Mouse (Mus musculus) yolk sac, embryonic 10.5 days (tissue): Measurements from ENCODE around the gene Fpr1.
"Not testable (repeated sequence)": the region's sequence is repeated elsewhere in the genome, so short reads cannot be mapped to it uniquely, and the experiment has no call there.

Experiments used
- DNase-seq: peaks from one replicate; pipeline ENCODE4 v3.0.0-alpha.2; 2017; ENCODE audit warnings: low spot score

The Fpr1 gene

GRCm38 (mm10) chr17:17849906-17850712 is 33.6 kb downstream of the Fpr1 start:
- no peak for DNase-seq

GRCm38 (mm10) chr17:17848988-17849387 is 34.8 kb downstream of the Fpr1 start:
- DNase-seq = no peak

- no peak for DNase-seq
Measured at GRCm38 (mm10) chr17:17845187-17846027, 38.3 kb downstream of the Fpr1 start.

GRCm38 (mm10) chr17:17844606-17845005 is 39.1 kb downstream of the Fpr1 start:
- not testable (repeated sequence) for DNase-seq

GRCm38 (mm10) chr17:17843534-17844261 is 40.0 kb downstream of the Fpr1 start:
- no peak for DNase-seq

GRCm38 (mm10) chr17:17840796-17841195 is 42.9 kb downstream of the Fpr1 start:
- DNase-seq = no peak

GRCm38 (mm10) chr17:17839276-17839675 is 44.5 kb downstream of the Fpr1 start:
- DNase-seq = no peak

- peak; percentile 94 for DNase-seq
Measured at GRCm38 (mm10) chr17:17837919-17838701, 45.6 kb downstream of the Fpr1 start.

- DNase-seq = no peak
Measured at GRCm38 (mm10) chr17:17837426-17837825, 46.3 kb downstream of the Fpr1 start.

- no peak for DNase-seq
Measured at GRCm38 (mm10) chr17:17836101-17836500, 47.6 kb downstream of the Fpr1 start.

- no peak for DNase-seq
Measured at GRCm38 (mm10) chr17:17834896-17835295, 48.8 kb downstream of the Fpr1 start.

- DNase-seq = no peak
Measured at GRCm38 (mm10) chr17:17830731-17831130, 53.0 kb downstream of the Fpr1 start.

- DNase-seq = no peak
Measured at GRCm38 (mm10) chr17:17829816-17830535, 53.8 kb downstream of the Fpr1 start.

- no peak for DNase-seq
Measured at GRCm38 (mm10) chr17:17829052-17829785, 54.5 kb downstream of the Fpr1 start.

GRCm38 (mm10) chr17:17828191-17828981 is 55.4 kb downstream of the Fpr1 start:
- DNase-seq = peak; percentile 84

- DNase-seq = peak; percentile 92
Measured at GRCm38 (mm10) chr17:17827658-17828190, 56.0 kb downstream of the Fpr1 start.

GRCm38 (mm10) chr17:17826751-17827657 is 56.7 kb downstream of the Fpr1 start, which contains the start of gene Spaca6:
Gene Spaca6, plus strand, starts transcription at chr17:17827158.
- DNase-seq = peak; percentile 94
